Mouse (Mus musculus) kidney, embryonic 14.5 days (tissue): ENCODE measurements around the gene Itgav. TPM values are rescaled to one million over a fixed set of nuclear protein-coding genes. Genes with fewer than 3 reads are reported as not detected.

ENCODE experiments used
- ATAC-seq: fragments of 200-750 bp; cut with Nextera tagmentation; 2 replicates; pipeline ENCODE4 v1.8.0; 2017; ENCODE audit warnings: moderate number of reproducible peaks, mild to moderate bottlenecking, moderate TSS enrichment, moderate library complexity; ENCODE audit not compliant: low FRiP score, low TSS enrichment
- H3K27ac ChIP-seq: fragments of 300-500 bp; sonication (generic); 2 replicates; pipeline ENCODE4 v1.5.1; 2014; ENCODE audit warnings: low read depth, mild to moderate bottlenecking, low read length, moderate library complexity, mixed read lengths
- H3K27me3 ChIP-seq: fragments of 300-500 bp; sonication (generic); 2 replicates; pipeline ENCODE4 v1.6.1; 2014; ENCODE audit warnings: mild to moderate bottlenecking, low read length; ENCODE audit not compliant: control insufficient read depth, insufficient read depth
- H3K36me3 ChIP-seq: fragments of 300-500 bp; sonication (generic); 2 replicates; pipeline ENCODE4 v1.6.1; 2014; ENCODE audit warnings: low read length, mixed read lengths; ENCODE audit not compliant: control insufficient read depth, insufficient read depth
- H3K4me1 ChIP-seq: fragments of 300-500 bp; sonication (generic); 2 replicates; pipeline ENCODE4 v1.6.1; 2014; ENCODE audit warnings: low read length, mixed read lengths; ENCODE audit not compliant: control insufficient read depth, insufficient read depth
- H3K4me2 ChIP-seq: fragments of 300-500 bp; sonication (generic); replicated peaks from 2 replicates; pipeline ENCODE4 v1.6.1; 2014; ENCODE audit warnings: low read depth, mild to moderate bottlenecking, low read length
- H3K4me3 ChIP-seq: fragments of 300-500 bp; sonication (generic); 2 replicates; pipeline ENCODE4 v1.5.1; 2014; ENCODE audit warnings: mild to moderate bottlenecking, low read length
- H3K9ac ChIP-seq: fragments of 300-500 bp; sonication (generic); 2 replicates; pipeline ENCODE4 v1.6.1; 2014; ENCODE audit warnings: low read depth, mild to moderate bottlenecking, low read length, moderate library complexity
- H3K9me3 ChIP-seq: fragments of 300-500 bp; sonication (generic); 2 replicates; pipeline ENCODE4 v1.6.1; 2016; ENCODE audit warnings: low read length; ENCODE audit not compliant: control insufficient read depth
- WGBS: fragments of 180-500 bp; shearing (Covaris S2); extraction: QIAGEN DNeasy Blood & Tissue Kit; methylation state at CpG from one replicate; pipeline ENCODE4 v1.1.7; 2014; 5-methylcytosine and 5-hydroxymethylcytosine counted together
- polyA plus RNA-seq: library from polyadenylated mRNA; unstranded; fragments of >200 nt; fragmentation: Nextera tagmentation; extraction: Ambion mirVana; gene quantifications from 2 replicates; pipeline ENCODE4 v1.2.1, GENCODE M21; 2014

Gene Itgav
- polyA plus RNA-seq, 1 experiment from 2014 or later: 125 TPM

- no peak for ATAC-seq
- 86% methylated on average over 10 of the region's 10 CpGs for WGBS
These were observed 111.3 kb downstream of the Itgav start for GRCm38 (mm10) chr2:83835313-83836070.

GRCm38 (mm10) chr2:83848495-83848894 is 124.3 kb downstream of the Itgav start:
- Histone ChIP-seq H3K36me3 (no peaks in the 10 kb centered on the region), H3K4me3 (no peak overlapping the region), H3K9me3 (no peaks in the 10 kb centered on the region), H3K9ac (no peak overlapping the region), H3K4me1 (no peaks in the 10 kb centered on the region), H3K4me2 (no peak overlapping the region), H3K27me3 (no peaks in the 10 kb centered on the region), H3K27ac (no peak overlapping the region)
- no peak for ATAC-seq
- 91% methylated on average over 3 of the region's 3 CpGs for WGBS

More at GRCm38 (mm10) chr2:83835313-83836070, 111.3 kb downstream of the Itgav start:
- Histone ChIP-seq H3K4me3 (no peak overlapping the region), H3K27ac (no peak overlapping the region), H3K4me2 (no peak overlapping the region), H3K27me3 (no peaks in the 10 kb centered on the region), H3K9me3 (no peaks in the 10 kb centered on the region), H3K4me1 (no peaks in the 10 kb centered on the region), H3K36me3 (no peaks in the 10 kb centered on the region), H3K9ac (no peak overlapping the region)

GRCm38 (mm10) chr2:83853423-83853822 is 129.2 kb downstream of the Itgav start:
- Histone ChIP-seq H3K4me2 (no peak overlapping the region), H3K9me3 (no peaks in the 10 kb centered on the region), H3K36me3 (no peaks in the 10 kb centered on the region), H3K27ac (no peak overlapping the region), H3K4me3 (no peak overlapping the region), H3K4me1 (no peaks in the 10 kb centered on the region), H3K27me3 (no peaks in the 10 kb centered on the region), H3K9ac (no peak overlapping the region)
- no peak for ATAC-seq
- WGBS: 88% methylated on average over 10 of the region's 10 CpGs

GRCm38 (mm10) chr2:83856236-83856635 is 132.0 kb downstream of the Itgav start:
- no peak for ATAC-seq
- WGBS: 55% methylated on average over 4 of the region's 4 CpGs

More at GRCm38 (mm10) chr2:83856236-83856635, 132.0 kb downstream of the Itgav start:
- no peak overlapping the region for H3K4me3 ChIP-seq
- no peak overlapping the region for H3K9ac ChIP-seq
- H3K36me3 ChIP-seq: no peaks in the 10 kb centered on the region
- no peak overlapping the region for H3K27ac ChIP-seq
- no peaks in the 10 kb centered on the region for H3K27me3 ChIP-seq
- H3K9me3 ChIP-seq: no peaks in the 10 kb centered on the region
- H3K4me2 ChIP-seq: no peak overlapping the region
- H3K4me1 ChIP-seq: no peaks in the 10 kb centered on the region

Other genes starting within 250 kb of the Itgav start
- gene Zc3h15, start 80.0 kb upstream of the Itgav start, polyA plus RNA-seq: 145 and 169 TPM in 2 replicates
- 5.3 and 5.5 TPM in 2 replicates for gene Fam171b, start 88.2 kb downstream of the Itgav start, polyA plus RNA-seq
- gene Zswim2, start 216.8 kb downstream of the Itgav start, polyA plus RNA-seq: not detected in 2 replicates
- not detected in 2 replicates for gene Gm13698, start 231.3 kb downstream of the Itgav start, polyA plus RNA-seq
- gene Gm13693, start 237.1 kb downstream of the Itgav start, polyA plus RNA-seq: not detected in 2 replicates
- gene Gm13695, start 242.9 kb downstream of the Itgav start, polyA plus RNA-seq: not detected in 2 replicates
- gene Gm13696, start 248.7 kb downstream of the Itgav start, polyA plus RNA-seq: not detected in 2 replicates